Mouse (Mus musculus) layer of hippocampus, adult 8-10 months (tissue): ENCODE data around the gene Cops2. TPM values are rescaled to one million over a fixed set of nuclear protein-coding genes. Genes with fewer than 3 reads are reported as not detected.

Experiments
- DNase-seq, 2 experiments: peaks; one replicate each; pipeline ENCODE4 v3.0.0; 2022; ENCODE audit warnings: low spot score in 2 of 2
- total RNA-seq, 4 experiments: library from RNA; stranded (reverse); gene quantifications; 2 replicates each; pipeline ENCODE4 v1.2.4; 2022

The Cops2 gene
- total RNA-seq, 4 experiments from 2014 or later: 95.0 to 114 (median 109) TPM

DNA sequence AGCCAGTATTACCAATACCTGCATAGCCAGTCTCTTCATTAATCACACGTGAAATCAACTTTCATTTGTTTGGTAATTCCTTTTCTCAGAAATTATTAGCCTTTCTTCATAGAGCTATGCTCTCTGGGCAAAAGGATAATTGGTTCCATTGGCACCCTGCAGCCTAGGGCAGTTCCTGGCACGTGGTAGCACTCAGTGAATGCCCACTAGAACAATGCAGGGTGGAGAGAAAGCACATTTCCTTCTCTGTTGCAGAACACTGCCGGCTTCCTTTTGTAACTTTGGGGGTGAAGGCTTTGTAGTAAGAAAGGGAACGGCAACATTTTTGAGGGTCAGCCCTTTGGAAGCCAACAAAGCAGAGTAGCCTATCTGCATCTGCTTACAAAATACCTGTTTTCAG lies 32.7 kb downstream of the Cops2 start:
- no peak for DNase-seq

- no peak for DNase-seq
Observed at GRCm38 (mm10) chr2:125820397-125820796, 38.5 kb downstream of the Cops2 start.

- no peak for DNase-seq
Observed at GRCm38 (mm10) chr2:125813972-125814595, 44.9 kb downstream of the Cops2 start.

GRCm38 (mm10) chr2:125811332-125811731 lies 47.6 kb downstream of the Cops2 start:
- DNase-seq: no peak

DNA sequence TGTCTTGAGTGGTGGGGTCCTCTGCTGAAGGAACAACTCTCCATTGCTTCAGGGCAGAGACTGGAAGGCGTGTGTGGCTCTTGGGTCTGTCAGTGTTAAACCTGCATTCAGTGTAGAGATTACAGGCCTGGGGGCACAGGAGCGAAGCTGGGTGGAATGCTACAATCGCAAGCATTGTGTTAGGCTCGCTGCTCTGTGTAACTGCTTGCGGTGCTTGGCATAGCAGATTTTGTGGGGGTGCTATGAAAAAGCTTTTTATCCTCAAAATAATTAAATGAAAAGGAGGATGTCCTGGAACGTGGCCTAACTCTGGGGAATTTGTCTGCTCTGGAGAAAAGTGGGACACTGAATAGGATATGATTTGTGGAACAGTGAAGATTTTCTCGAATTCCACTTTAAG lies 49.4 kb downstream of the Cops2 start:
- DNase-seq: peak; percentile 63 to 70

- no peak for DNase-seq
Observed at GRCm38 (mm10) chr2:125805826-125806225, 53.1 kb downstream of the Cops2 start.

GRCm38 (mm10) chr2:125801947-125802346 lies 57.0 kb downstream of the Cops2 start:
- no peak for DNase-seq

- DNase-seq: no peak
Observed at GRCm38 (mm10) chr2:125801038-125801437, 57.9 kb downstream of the Cops2 start.

- no peak for DNase-seq
Observed at GRCm38 (mm10) chr2:125800428-125800827, 58.5 kb downstream of the Cops2 start.

- DNase-seq: no peak
Observed at GRCm38 (mm10) chr2:125797872-125798271, 61.1 kb downstream of the Cops2 start.

DNA sequence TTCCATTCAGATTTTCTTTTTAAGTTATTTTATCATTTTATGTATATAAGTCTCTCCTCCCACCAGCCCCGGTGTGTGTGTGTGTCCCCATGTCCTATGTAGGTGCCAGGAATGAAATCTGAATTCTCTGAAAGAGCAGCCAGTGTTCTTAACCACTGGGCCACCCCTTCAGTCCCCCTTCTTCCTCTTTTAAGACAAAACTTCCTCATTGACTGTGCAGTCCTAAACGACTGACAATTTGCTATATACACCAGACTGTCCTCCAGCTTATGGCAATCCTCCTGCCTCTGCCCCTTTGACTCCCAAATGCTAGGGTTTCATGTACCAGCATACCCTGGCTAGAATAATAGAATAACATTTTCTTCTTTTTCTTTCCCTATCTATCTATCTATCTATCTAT lies 63.8 kb downstream of the Cops2 start:
- DNase-seq: no peak

GRCm38 (mm10) chr2:125794166-125794565 lies 64.8 kb downstream of the Cops2 start:
- DNase-seq: no peak

GRCm38 (mm10) chr2:125792879-125793261 lies 66.1 kb downstream of the Cops2 start:
- no peak for DNase-seq

DNA sequence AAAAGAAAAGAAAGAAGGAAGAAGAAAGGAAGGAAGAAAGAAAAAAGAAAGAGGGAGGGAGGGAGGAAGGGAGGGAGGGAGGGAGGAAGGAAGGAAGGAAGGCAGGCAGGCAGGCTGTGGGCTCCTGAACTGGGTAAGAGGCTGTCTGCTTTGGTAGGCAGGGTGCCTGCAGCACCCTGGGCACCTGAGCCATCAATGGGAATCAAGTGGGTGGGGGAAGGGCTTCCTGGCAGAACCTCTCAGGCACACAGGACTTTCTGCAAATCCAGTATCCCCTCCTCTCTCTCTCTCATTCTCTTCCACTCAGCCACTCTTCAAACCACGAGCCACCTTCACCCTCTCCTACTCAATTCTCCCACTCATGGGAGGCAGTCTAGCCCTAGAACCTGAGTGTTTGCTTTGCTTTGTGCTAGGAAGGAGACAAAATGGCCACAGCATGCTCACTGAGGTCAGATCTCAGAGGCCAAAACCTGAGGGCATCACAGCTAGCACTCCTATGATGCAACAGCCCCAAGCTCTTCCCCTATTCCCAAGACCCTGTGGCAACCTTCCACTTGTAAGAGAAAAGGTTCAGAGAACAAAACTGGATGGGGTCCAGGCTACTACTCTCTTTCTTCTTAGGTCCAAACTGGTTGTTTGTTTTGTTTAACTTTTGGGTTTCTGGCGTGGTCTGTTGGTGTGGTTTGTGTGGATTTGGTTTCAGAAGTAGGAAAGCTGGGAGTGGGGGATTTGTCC lies 66.6 kb downstream of the Cops2 start:
- DNase-seq: no peak

- DNase-seq: no peak
Observed at GRCm38 (mm10) chr2:125791485-125791885, 67.5 kb downstream of the Cops2 start.

DNA sequence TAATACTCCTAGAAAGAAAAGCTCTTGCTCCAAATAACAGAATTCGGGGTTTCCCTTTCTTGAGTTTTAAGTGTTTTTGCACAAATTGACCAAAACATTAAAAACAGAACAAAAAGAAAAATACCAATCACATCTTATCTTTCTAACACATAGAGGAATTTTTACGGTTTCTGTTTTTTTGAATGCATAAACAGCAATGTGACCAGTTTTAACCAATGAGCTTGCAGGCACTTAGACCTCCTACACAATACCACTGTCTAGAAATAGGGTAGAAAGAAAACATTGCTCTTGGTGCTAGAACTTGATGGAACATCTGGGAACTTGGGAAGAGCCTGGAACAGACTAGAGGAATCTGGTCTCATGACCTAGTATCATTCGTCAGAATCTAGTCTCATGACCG lies 68.7 kb downstream of the Cops2 start:
- no peak for DNase-seq

DNA sequence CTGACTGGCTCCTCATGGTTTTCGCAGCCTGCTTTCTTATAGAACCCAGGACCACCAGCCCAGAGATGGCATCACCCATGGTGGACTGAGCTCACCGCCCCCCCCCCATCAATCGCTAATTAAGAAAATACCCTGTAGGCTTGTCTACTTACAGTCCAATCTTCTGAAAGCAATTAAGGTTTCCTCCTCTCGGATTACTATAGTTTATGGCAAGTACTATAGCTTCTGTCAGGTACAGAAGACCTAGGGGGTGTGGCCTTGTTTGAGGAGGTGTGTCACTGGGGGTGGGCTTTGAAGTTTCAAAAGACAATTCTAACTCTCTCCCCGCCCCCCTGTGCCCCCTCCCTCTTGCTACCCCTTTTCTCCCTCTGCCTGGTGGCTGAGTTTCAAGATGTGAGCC lies 69.7 kb downstream of the Cops2 start:
- DNase-seq: no peak

GRCm38 (mm10) chr2:125788785-125789184 lies 70.2 kb downstream of the Cops2 start:
- DNase-seq: no peak

DNA sequence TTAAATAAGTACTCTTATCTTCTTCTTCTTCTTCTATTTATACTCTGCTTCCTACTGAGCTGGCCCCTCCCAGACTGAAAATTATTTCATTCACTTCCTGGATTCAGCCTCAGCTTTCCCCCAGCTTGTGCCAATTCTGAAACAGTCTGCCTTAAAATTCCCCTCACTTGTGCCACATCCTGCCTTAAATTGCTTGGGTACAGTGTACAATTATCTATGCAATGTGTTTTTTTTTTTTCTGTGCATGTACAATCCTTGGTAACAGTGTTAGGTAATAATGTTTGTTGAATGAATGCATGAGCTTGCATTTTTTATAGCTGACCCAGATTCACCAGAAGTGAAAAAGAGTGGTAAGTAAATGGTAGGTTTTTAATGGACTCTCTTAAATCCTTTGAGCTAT lies 70.6 kb downstream of the Cops2 start:
- DNase-seq: no peak

DNA sequence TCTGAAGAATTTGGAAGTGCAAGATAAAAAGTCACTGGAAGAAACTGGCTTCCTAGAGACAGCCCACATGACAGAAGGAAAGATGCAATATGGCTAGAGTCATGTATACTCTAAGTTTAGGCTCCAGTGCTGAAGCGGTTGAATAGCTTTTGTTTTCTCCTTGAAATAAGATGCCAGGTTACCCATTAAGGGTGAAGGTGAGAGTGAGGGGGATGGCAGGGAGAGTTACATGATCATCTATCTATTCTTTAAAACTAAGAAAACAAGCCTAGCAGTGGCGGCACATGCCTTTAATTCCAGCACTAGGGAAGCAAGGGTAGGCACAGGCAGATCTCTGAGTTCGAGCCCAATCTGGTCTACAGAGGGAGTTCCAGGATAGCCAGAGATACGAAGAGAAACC lies 73.9 kb downstream of the Cops2 start:
- DNase-seq: no peak

- no peak for DNase-seq
Observed at GRCm38 (mm10) chr2:125784392-125784791, 74.5 kb downstream of the Cops2 start.

DNA sequence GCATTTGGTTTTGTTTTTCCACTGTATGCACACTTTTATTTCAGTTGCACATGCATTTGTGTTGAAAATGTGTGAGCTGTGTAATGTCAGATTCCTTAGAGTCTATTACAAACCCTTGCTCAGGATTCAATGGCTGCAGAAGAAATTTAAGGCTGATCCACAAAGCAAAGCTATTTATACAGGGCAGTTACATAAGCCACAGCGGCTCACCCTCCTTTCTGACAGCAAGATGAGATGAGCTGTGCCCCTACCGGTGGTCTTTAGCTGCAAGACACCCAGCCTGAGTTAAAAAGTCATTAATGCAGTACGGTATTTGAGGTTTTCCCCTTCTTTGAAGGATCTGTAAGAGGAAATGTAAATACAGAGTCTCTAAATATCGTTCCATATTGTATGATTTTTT lies 75.1 kb downstream of the Cops2 start:
- DNase-seq: no peak

DNA sequence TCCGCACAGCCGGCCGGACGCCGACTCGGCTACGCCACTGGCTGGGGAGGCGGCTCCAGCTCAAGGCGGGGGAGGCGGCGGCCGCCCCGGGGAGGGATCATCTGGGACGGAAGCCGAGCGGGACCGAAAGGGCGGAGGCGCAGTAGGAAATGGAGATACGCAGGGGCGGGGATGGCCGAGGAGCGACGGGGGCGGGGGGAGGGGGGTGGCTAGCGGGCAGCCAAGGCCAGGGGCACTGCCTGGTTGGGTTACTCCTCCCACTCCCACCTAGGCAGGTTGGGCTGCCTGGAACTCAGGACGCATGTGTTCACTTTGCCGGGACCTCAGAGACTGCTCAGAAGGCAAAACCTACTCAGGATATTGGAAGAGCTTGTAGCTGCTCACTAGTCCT lies 76.2 kb downstream of the Cops2 start, which contains the start of gene Secisbp2l:
Gene Secisbp2l (minus strand): TSS at position 152 of the 391 bp plus-strand sequence.
- peak; percentile 87 to 94 for DNase-seq
